In genomic region chr6:121109998-121110603, GRCm38 (mm10) we compare ENCODE assay signal across 8 mouse cellular contexts. TPM values are rescaled to one million over a fixed set of nuclear protein-coding genes. Genes with fewer than 3 reads are reported as not detected.
DNase-seq lines count a peak whose midpoint lies in the region; ATAC-seq and TF ChIP-seq lines count a peak whose summit lies in the region.

No protein-coding gene starts in this region.

- ATAC-seq in embryonic facial prominence, embryonic 13.5 days (ENCODE audit: insufficient number of reproducible peaks, insufficient read depth, low FRiP score, low TSS enrichment, low read depth): peak; percentile 96
- ATAC-seq in limb, embryonic 13.5 days (ENCODE audit: low FRiP score, low read depth): peak; percentile 98
- ATAC-seq in midbrain, embryonic 16.5 days: peak; percentile 97

- H3K36me3 ChIP-seq in embryonic facial prominence, embryonic 13.5 days: peaks cover 8% of the 10 kb centered on the region
- H3K36me3 ChIP-seq in heart, adult 2 months (ENCODE audit: control insufficient read depth, insufficient read depth, low read length): no peaks in the 10 kb centered on the region
- peaks cover 6% of the 10 kb centered on the region; the same call in 1 of the 2 replicates for H3K36me3 ChIP-seq in limb, embryonic 13.5 days
- H3K36me3 ChIP-seq in midbrain, embryonic 16.5 days (ENCODE audit: control insufficient read depth, insufficient read depth, low read length): no peaks in the 10 kb centered on the region

- TF ChIP-seq POLR2A in heart, adult 2 months (IDR thresholded peaks at IDR 0.05; ENCODE audit: insufficient read depth, low read depth, low read length): peak; percentile 38; the same call in 1 of the 2 replicates

- TF ChIP-seq EP300 in heart, adult 2 months (IDR thresholded peaks at IDR 0.05; ENCODE audit: insufficient read depth, low read depth, low read length): no peak; the same call in 1 of the 2 replicates

- H3K27ac ChIP-seq in embryonic facial prominence, embryonic 13.5 days: peak overlapping the region; percentile 82
- peak overlapping the region; percentile 100 for H3K27ac ChIP-seq in heart, adult 2 months
- H3K27ac ChIP-seq in limb, embryonic 13.5 days: peak overlapping the region; percentile 39; the same call in 1 of the 2 replicates
- peak overlapping the region; percentile 96 for H3K27ac ChIP-seq in midbrain, embryonic 16.5 days (ENCODE audit: low read length)

- H3K9me3 ChIP-seq in embryonic facial prominence, embryonic 13.5 days: no peaks in the 10 kb centered on the region
- H3K9me3 ChIP-seq in limb, embryonic 13.5 days: no peaks in the 10 kb centered on the region
- no peaks in the 10 kb centered on the region for H3K9me3 ChIP-seq in midbrain, embryonic 16.5 days (replicated peaks; ENCODE audit: control insufficient read depth, low read length, poor library complexity, severe bottlenecking)

- H3K27me3 ChIP-seq in embryonic facial prominence, embryonic 13.5 days: no peaks in the 10 kb centered on the region
- no peaks in the 10 kb centered on the region for H3K27me3 ChIP-seq in heart, adult 2 months (ENCODE audit: control insufficient read depth, insufficient read depth, low read length)
- no peaks in the 10 kb centered on the region for H3K27me3 ChIP-seq in limb, embryonic 13.5 days
- no peaks in the 10 kb centered on the region for H3K27me3 ChIP-seq in midbrain, embryonic 16.5 days (ENCODE audit: control insufficient read depth, insufficient read depth, low read depth, low read length)

- WGBS in embryonic facial prominence, embryonic 13.5 days: under 1% methylated on average over 42 of the region's 42 CpGs
- WGBS in heart, adult 2 months: under 1% methylated on average over 42 of the region's 42 CpGs
- under 1% methylated on average over 28 of the region's 42 CpGs for WGBS in limb, embryonic 13.5 days
- under 1% methylated on average over 42 of the region's 42 CpGs for WGBS in midbrain, embryonic 16.5 days

- H3K4me2 ChIP-seq in embryonic facial prominence, embryonic 13.5 days: peak overlapping the region; percentile 92
- peak overlapping the region; percentile 92 for H3K4me2 ChIP-seq in limb, embryonic 13.5 days (replicated peaks)
- H3K4me2 ChIP-seq in midbrain, embryonic 16.5 days (ENCODE audit: low read length): peak overlapping the region; percentile 95

- intact Hi-C loops in heart, adult 2 months (cut with DNase I): loop anchor here (2.0 to 5.0 kb wide), 4 partner anchors 43 to 95 kb away; no protein-coding TSS in a partner anchor

- H3K4me1 ChIP-seq in embryonic facial prominence, embryonic 13.5 days: peaks cover 31% of the 10 kb centered on the region
- peaks cover 3% of the 10 kb centered on the region; the same call in 1 of the 2 replicates for H3K4me1 ChIP-seq in heart, adult 2 months (ENCODE audit: control insufficient read depth, insufficient read depth, low read length)
- peaks cover 31% of the 10 kb centered on the region for H3K4me1 ChIP-seq in limb, embryonic 13.5 days
- H3K4me1 ChIP-seq in midbrain, embryonic 16.5 days (ENCODE audit: control insufficient read depth, insufficient read depth, low read length): peaks cover 38% of the 10 kb centered on the region

- peak overlapping the region; percentile 86 for H3K9ac ChIP-seq in embryonic facial prominence, embryonic 13.5 days
- peak overlapping the region; percentile 88 for H3K9ac ChIP-seq in heart, adult 2 months (ENCODE audit: low read depth, low read length)
- H3K9ac ChIP-seq in limb, embryonic 13.5 days: peak overlapping the region; percentile 93
- H3K9ac ChIP-seq in midbrain, embryonic 16.5 days (ENCODE audit: low read depth, low read length): peak overlapping the region; percentile 90

- peak overlapping the region; percentile 82 for H3K4me3 ChIP-seq in embryonic facial prominence, embryonic 13.5 days
- peak overlapping the region; percentile 97 for H3K4me3 ChIP-seq in heart, adult 2 months
- peak overlapping the region; percentile 94 for H3K4me3 ChIP-seq in limb, embryonic 13.5 days
- peak overlapping the region; percentile 90 for H3K4me3 ChIP-seq in midbrain, embryonic 16.5 days (ENCODE audit: low read depth, low read length)

- peak; percentile 87 for DNase-seq in 3134 (ENCODE audit: extremely low read depth, insufficient read length, low spot score)
- DNase-seq in adrenal gland, postnatal 36 days: peak; percentile 90 to 92
- DNase-seq in heart, adult 2 months: peak; percentile 92 to 93
- DNase-seq in kidney, adult 8-10 months: peak; percentile 92 to 97
- DNase-seq in spleen, postnatal 10 days (ENCODE audit: low spot score in 2 of 2): peak; percentile 88 to 94

- TF ChIP-seq CTCF in heart, adult 2 months (IDR thresholded peaks at IDR 0.05): no peak

- H3K79me2 ChIP-seq in heart, adult 2 months (replicated peaks; ENCODE audit: control insufficient read depth, insufficient read depth, low read length): no peaks in the 10 kb centered on the region

RNA-seq across cellular contexts. Expression of gene Mical3, which starts 20.7 kb away (rescaled TPM):
- 10 to 100 TPM; 47.4 to 48.7 TPM for total RNA-seq in adrenal gland, postnatal 36 days (2021)
- polyA plus RNA-seq in embryonic facial prominence, embryonic 13.5 days (2015; fragmentation: Nextera tagmentation; extraction: Ambion mirVana): 12.3 and 12.7 TPM in 2 replicates
- total RNA-seq in heart, adult 2 months (2021): 100 to 1,000 TPM; 114 to 127 TPM
- polyA plus RNA-seq in heart, adult 2 months (2012; rRNA removed): 52.1 and 69.0 TPM in 2 replicates
- polyA plus RNA-seq in limb, embryonic 13.5 days (2015; fragmentation: Nextera tagmentation; extraction: Ambion mirVana): 11.0 and 13.2 TPM in 2 replicates
- 37.0 and 43.2 TPM in 2 replicates for polyA plus RNA-seq in midbrain, embryonic 16.5 days (2015; fragmentation: Nextera tagmentation; extraction: Ambion mirVana)

Comparison
In these comparisons a context has a peak if more than half of its experiments do, and no peak if none do; other contexts are left out.
1. Peak in every context shown above with its lines: DNase-seq, ATAC-seq, H3K4me3 ChIP-seq and H3K27ac ChIP-seq.
2. H3K27ac ChIP-seq: peak in every context shown above with its lines; median percentile 100 in heart, adult 2 months; 96 in midbrain, embryonic 16.5 days; 82 in embryonic facial prominence, embryonic 13.5 days; 39 in limb, embryonic 13.5 days.